Mouse (Mus musculus): ENCODE data around the gene Olfr839-ps1.

The Olfr839-ps1 gene

DNA sequence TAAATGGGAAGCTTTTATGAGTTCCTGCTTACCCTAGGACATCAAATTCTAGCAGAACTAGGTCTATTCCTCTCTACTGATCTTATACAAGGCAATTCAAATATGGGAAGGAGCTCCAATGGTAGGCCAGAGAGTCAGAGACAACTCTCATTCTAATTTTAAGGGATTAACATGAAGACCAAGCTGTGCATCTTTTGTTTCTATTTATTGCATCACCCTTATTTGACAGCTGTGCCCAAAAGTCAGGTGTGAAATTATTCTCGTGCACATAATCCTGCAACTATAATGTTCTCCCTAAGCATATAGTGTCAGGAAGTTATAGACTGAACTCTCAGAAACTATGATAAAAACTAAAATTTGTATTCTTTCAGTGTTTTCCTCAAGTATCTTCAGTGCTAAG is at the start of gene Olfr839-ps1:
Olfr839-ps1 (minus strand) TSS at position 101 of the 400 bp plus-strand sequence.
- no peak for DNase-seq (ENCODE audit: low spot score in 2 of 2)

DNA sequence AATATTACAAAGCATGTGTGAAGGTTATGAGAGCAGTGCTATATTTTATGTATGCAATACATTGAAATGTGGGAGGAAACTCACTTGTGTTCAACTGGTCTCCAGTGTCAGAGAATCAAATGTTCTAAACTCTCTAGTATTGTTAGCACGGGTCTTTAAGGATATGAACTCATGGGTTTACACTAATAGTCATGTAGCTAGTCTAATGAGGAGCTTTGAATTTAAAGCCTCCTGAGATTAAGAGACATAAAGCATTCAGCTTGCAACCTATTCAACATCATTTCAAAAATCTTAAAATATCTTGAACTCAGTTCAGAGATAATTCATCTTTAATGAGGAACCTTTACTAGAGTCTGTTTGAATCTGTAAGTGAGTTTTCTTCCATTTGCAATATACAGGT is 41.1 kb downstream of the Olfr839-ps1 start, which contains the start of gene Olfr837:
Olfr837 (plus strand) TSS at position 301 of the 400 bp plus-strand sequence.
- no peak for DNase-seq (ENCODE audit: low spot score in 2 of 2)

DNA sequence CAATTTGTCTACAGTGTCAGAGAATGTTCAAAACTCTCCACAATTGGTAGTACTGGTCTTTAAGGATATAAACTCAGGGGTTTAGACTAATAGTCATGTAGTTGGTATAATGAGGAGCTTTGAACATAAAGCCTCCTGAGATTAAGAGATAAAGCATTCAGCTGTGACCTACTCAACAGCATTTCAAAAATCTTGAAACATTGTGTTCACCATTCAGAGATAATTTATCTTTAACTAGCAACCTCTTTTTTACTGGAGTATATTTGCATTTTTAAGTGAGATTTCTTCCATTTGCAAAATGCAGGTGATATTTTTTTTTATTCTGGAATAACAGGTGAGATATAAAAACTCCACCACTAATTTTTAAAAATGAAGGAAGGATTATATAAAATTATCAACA is 57.0 kb downstream of the Olfr839-ps1 start, which contains the start of gene Olfr836:
Olfr836 (plus strand) TSS at position 301 of the 400 bp plus-strand sequence.
- no peak for DNase-seq (ENCODE audit: low spot score in 2 of 2)

All from spleen, postnatal 4 days (tissue).